Mouse (Mus musculus): ENCODE measurements at regions not wholly inside any gene's neighbourhood (a gene's known extent, or its start where the extent isn't known, plus 50 kb on each side); places are given as distances from the start of the nearest gene placed in this dataset.
A peak's percentile ranks its signal among the peaks of the same experiment; 100 is the strongest.

GRCm38 (mm10) chr9:15420677-15421076 lies 63.1 kb upstream of the Cep295 start:
- DNase-seq = no peak

- no peak for DNase-seq
These were observed 64.3 kb upstream of the Cep295 start for GRCm38 (mm10) chr9:15421864-15422263.

GRCm38 (mm10) chr9:15434279-15434678 lies 59.0 kb upstream of the Smco4 start:
- DNase-seq = peak; percentile 13

DNA sequence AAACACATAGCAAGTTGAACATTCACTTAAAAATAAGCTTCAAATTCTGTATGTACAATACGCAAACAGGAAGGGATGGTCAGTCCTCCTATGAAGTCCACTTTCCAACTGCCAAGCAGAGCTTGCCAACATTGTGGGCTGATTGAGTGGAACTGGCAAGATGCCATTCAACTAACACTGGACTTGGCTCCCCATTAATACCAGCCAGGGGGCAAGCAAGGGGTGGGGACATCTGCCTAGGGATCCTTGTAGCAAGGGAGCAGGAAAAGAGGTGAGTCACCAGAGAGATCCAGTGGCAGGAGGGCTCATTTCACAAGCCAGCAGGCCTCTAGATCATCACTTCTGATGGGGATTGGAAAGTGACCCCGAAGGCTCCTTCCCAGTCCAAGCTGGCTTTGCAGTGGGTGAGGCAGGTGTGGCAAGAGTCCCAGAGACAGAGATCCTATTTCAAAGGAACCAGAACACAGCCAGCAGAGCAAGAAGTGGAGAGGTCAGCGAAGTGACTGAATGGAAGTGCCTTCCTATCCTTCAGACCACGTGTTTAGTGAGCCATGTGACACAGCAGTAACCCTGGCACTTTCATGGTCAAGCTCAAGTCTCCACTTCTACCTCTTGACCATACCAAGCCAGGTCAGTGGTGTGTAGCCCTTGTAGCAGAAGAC lies 53.8 kb upstream of the Smco4 start:
- peak; percentile 50 for DNase-seq

DNA sequence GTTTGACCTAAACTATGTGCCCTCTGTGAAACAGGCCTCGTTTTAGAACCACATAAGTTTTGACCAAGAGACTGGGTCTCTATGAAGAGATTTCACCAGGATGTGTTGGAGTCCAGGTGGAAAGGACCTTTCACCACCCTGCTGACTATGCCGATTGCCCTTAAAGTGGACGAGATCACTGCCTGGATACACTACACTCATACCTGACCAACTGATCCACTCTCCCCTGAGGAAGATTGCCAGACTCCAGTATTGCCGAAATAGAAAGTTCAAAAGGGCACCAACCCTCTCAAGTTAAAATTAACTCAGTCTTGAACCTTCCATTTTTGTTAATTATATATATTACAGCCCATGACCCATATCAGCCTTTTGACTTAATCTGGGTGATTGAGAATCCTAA lies 51.1 kb upstream of the Smco4 start:
- no peak for DNase-seq
